Mouse (Mus musculus): ENCODE data around the gene Cenpf. TPM values are rescaled to one million over a fixed set of nuclear protein-coding genes. Genes with fewer than 3 reads are reported as not detected.

Gene Cenpf
- 57.2 and 72.6 TPM in 2 replicates for polyA plus RNA-seq (2014; fragmentation: Nextera tagmentation; extraction: Ambion mirVana)

DNA sequence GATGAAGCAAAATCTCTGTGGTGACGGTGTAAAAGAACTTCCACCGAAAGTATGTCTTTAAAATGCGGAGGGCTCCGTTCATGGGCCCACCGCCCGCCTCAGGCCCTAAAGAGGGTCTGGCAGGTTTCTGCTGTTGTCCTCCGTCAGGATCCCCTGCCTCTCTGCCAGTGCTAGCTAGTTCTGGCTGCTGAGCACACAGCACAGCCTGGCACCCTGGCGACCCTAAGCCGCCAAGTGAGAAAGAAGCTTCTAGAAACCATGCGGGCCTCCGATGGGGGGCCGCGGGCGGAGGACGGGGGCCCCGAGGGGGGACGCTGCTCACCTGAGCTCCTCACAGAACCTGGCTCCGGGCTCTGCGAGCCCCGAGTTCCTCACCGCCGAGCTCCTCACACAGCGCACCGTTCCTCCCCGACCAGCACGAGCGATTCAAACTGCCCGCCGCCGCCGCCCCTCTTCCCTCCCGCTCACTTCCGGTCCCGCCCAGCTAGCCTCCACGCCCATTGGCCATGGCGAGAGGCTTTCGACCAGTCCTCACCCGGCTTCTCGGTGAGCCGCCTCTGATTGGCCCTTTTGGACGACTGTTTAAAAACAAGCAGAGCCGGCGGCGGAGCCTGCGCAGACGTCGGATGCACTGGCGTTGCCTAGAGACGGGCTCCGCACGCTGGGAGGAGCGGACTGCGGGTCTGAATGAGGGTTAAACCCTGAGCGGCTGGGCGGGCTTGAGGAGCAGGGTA is at the start of gene Cenpf:
Gene Cenpf (minus strand): TSS at position 433 of the 734 bp plus-strand sequence.
- H3K4me1 ChIP-seq (ENCODE audit: control insufficient read depth, insufficient read depth, low read length): peaks cover 13% of the 10 kb centered on the region; the same call in 1 of the 2 replicates
- H3K27ac ChIP-seq (ENCODE audit: low read depth, low read length): peak within 1 kb of the TSS; percentile 68
- H3K27me3 ChIP-seq (ENCODE audit: control insufficient read depth, insufficient read depth, low read length): no peaks in the 10 kb centered on the region
- under 1% methylated on average over 55 of the region's 55 CpGs for WGBS (ENCODE audit: insufficient replicate concordance)
- H3K9ac ChIP-seq (ENCODE audit: low read depth, low read length): peak within 1 kb of the TSS; percentile 95
- H3K4me3 ChIP-seq (ENCODE audit: low read depth, low read length): peak within 1 kb of the TSS; percentile 89
- H3K9me3 ChIP-seq (replicated peaks; ENCODE audit: control insufficient read depth, low read length): no peaks in the 10 kb centered on the region
- H3K4me2 ChIP-seq: peak within 1 kb of the TSS; percentile 93
- peaks cover 15% of the 10 kb centered on the region for H3K36me3 ChIP-seq (ENCODE audit: control insufficient read depth, insufficient read depth, low read length)
- peak; percentile 100 for ATAC-seq (replicated peaks; ENCODE audit: insufficient number of reproducible peaks, low FRiP score, low TSS enrichment)

DNA sequence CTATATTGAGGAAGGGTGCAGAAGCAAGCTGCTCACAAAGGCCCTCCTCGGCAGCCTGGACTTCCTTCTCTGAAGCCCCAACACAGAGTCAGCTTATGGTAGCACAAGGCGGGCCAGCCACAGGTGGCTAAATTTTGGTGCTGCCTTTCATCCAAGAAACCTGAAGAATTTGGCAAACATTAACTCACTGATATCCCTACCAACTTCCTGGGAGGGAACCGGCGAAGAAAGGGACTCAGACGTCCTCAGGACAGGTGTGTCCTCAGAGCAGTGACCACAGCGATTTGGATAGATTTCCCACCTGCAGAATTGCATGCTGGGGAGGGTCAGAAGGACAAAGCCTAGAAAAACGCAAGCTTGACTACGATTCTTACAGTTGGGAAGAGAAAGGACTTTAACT is 44.3 kb upstream of the Cenpf start:
- H3K27me3 ChIP-seq (ENCODE audit: control insufficient read depth, insufficient read depth, low read length): no peaks in the 10 kb centered on the region
- WGBS (ENCODE audit: insufficient replicate concordance): 81% methylated on average over 8 of the region's 8 CpGs
- 0 out of 2 replicates have a peak, but pooled peaks cover 4% of the 10 kb centered on the region for H3K36me3 ChIP-seq (ENCODE audit: control insufficient read depth, insufficient read depth, low read length)
- no peak overlapping the region for H3K4me2 ChIP-seq
- ATAC-seq (replicated peaks; ENCODE audit: insufficient number of reproducible peaks, low FRiP score, low TSS enrichment): no peak
- no peak overlapping the region for H3K27ac ChIP-seq (ENCODE audit: low read depth, low read length)
- no peak overlapping the region for H3K4me3 ChIP-seq (ENCODE audit: low read depth, low read length)
- peaks cover 19% of the 10 kb centered on the region for H3K4me1 ChIP-seq (ENCODE audit: control insufficient read depth, insufficient read depth, low read length)
- H3K9ac ChIP-seq (ENCODE audit: low read depth, low read length): no peak overlapping the region
- H3K9me3 ChIP-seq (replicated peaks; ENCODE audit: control insufficient read depth, low read length): no peaks in the 10 kb centered on the region

DNA sequence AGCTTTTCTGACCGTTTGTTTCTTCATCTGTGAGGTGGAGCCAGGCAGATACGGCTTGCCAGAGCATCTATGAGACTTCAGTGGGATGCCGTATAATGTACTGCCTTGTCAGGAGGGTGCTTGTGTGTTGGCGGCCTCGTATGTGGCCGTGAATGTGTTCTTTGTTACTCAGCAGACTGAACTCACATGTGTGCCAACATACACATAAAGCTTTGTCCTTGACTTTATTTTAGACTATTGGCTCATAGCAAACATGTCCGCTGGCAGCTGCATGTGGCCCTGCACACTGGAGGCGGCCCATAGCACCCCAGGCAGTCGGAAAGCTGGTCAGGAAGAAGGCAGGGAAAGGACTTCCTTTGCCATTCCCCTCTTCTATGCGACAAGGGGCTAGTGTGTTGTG is 43.8 kb upstream of the Cenpf start:
- Histone ChIP-seq H3K4me2 (no peak overlapping the region), H3K4me1 (ENCODE audit: control insufficient read depth, insufficient read depth, low read length) (peaks cover 20% of the 10 kb centered on the region), H3K9me3 (replicated peaks; ENCODE audit: control insufficient read depth, low read length) (no peaks in the 10 kb centered on the region), H3K36me3 (ENCODE audit: control insufficient read depth, insufficient read depth, low read length) (0 out of 2 replicates have a peak, but pooled peaks cover 4% of the 10 kb centered on the region), H3K27me3 (ENCODE audit: control insufficient read depth, insufficient read depth, low read length) (no peaks in the 10 kb centered on the region), H3K4me3 (ENCODE audit: low read depth, low read length) (no peak overlapping the region), H3K9ac (ENCODE audit: low read depth, low read length) (no peak overlapping the region), H3K27ac (ENCODE audit: low read depth, low read length) (0 out of 2 replicates have a peak overlapping the region, but pooled peaks have one; percentile 15)
- ATAC-seq (replicated peaks; ENCODE audit: insufficient number of reproducible peaks, low FRiP score, low TSS enrichment): no peak
- WGBS (ENCODE audit: insufficient replicate concordance): 71% methylated on average over 10 of the region's 10 CpGs

DNA sequence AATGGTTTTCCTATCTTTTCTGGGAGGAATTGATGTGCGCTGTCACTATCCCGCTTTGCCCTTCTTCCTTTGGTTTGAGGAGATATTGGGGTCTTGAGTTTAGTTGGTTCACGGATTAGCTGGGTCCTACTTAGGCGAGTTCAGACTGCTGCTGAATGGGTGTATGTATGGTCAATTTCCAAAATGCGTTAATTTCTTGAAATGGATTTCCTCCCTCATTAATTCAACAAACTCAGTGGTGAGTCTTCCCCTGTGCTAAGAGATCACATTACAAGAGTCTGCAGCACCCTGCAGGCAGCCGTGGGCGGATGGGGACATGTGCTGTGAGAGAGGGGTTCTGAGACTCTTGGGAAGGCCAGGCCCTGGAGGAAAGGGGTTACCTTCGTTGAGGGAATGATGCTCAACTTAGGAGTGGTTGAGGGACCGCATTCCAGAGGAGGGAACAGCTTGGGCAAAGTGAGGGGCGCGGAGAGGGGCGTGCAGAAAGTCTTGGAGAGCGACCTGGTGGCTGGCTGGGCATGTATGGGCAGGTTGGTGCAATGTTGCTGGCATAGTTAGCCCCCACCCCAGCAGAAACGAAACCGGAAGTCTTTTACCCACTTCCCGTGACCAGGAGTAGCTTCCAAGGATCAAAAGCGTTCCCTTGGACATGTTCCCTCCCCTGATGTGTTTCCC is 41.4 kb upstream of the Cenpf start:
- Histone ChIP-seq H3K4me3 (ENCODE audit: low read depth, low read length) (peak overlapping the region; percentile 77), H3K27me3 (ENCODE audit: control insufficient read depth, insufficient read depth, low read length) (no peaks in the 10 kb centered on the region), H3K4me1 (ENCODE audit: control insufficient read depth, insufficient read depth, low read length) (peaks cover 20% of the 10 kb centered on the region), H3K4me2 (peak overlapping the region; percentile 91), H3K9me3 (replicated peaks; ENCODE audit: control insufficient read depth, low read length) (no peaks in the 10 kb centered on the region), H3K27ac (ENCODE audit: low read depth, low read length) (peak overlapping the region; percentile 92; the same call in 1 of the 2 replicates), H3K36me3 (ENCODE audit: control insufficient read depth, insufficient read depth, low read length) (0 out of 2 replicates have a peak, but pooled peaks cover 4% of the 10 kb centered on the region), H3K9ac (ENCODE audit: low read depth, low read length) (peak overlapping the region; percentile 88)
- WGBS (ENCODE audit: insufficient replicate concordance): 7% methylated on average over 17 of the region's 17 CpGs
- ATAC-seq (replicated peaks; ENCODE audit: insufficient number of reproducible peaks, low FRiP score, low TSS enrichment): no peak

DNA sequence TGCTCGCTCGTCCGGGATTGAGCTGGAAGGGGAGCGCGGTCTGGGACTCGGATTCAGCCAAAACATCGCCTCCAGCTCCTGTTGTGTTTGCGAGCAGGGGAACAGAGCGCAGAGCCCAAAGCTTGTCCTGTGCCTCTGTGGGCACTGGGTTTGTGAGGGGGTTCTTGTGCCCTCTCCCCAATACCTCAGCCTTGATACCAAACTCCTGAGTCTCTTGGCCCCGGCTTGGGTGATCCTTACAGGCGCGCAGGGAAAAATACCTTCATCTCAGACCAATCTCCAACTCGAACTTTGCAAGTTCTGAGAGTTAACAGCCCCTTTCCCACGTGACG is 40.9 kb upstream of the Cenpf start:
- H3K4me1 ChIP-seq (ENCODE audit: control insufficient read depth, insufficient read depth, low read length): peaks cover 20% of the 10 kb centered on the region
- H3K4me3 ChIP-seq (ENCODE audit: low read depth, low read length): peak overlapping the region; percentile 77
- peak overlapping the region; percentile 88 for H3K9ac ChIP-seq (ENCODE audit: low read depth, low read length)
- no peak for ATAC-seq (replicated peaks; ENCODE audit: insufficient number of reproducible peaks, low FRiP score, low TSS enrichment)
- 0% methylated on average over 15 of the region's 15 CpGs for WGBS (ENCODE audit: insufficient replicate concordance)
- no peaks in the 10 kb centered on the region for H3K27me3 ChIP-seq (ENCODE audit: control insufficient read depth, insufficient read depth, low read length)
- H3K27ac ChIP-seq (ENCODE audit: low read depth, low read length): peak overlapping the region; percentile 92
- no peaks in the 10 kb centered on the region for H3K9me3 ChIP-seq (replicated peaks; ENCODE audit: control insufficient read depth, low read length)
- H3K4me2 ChIP-seq: peak overlapping the region; percentile 91
- H3K36me3 ChIP-seq (ENCODE audit: control insufficient read depth, insufficient read depth, low read length): 0 out of 2 replicates have a peak, but pooled peaks cover 4% of the 10 kb centered on the region

DNA sequence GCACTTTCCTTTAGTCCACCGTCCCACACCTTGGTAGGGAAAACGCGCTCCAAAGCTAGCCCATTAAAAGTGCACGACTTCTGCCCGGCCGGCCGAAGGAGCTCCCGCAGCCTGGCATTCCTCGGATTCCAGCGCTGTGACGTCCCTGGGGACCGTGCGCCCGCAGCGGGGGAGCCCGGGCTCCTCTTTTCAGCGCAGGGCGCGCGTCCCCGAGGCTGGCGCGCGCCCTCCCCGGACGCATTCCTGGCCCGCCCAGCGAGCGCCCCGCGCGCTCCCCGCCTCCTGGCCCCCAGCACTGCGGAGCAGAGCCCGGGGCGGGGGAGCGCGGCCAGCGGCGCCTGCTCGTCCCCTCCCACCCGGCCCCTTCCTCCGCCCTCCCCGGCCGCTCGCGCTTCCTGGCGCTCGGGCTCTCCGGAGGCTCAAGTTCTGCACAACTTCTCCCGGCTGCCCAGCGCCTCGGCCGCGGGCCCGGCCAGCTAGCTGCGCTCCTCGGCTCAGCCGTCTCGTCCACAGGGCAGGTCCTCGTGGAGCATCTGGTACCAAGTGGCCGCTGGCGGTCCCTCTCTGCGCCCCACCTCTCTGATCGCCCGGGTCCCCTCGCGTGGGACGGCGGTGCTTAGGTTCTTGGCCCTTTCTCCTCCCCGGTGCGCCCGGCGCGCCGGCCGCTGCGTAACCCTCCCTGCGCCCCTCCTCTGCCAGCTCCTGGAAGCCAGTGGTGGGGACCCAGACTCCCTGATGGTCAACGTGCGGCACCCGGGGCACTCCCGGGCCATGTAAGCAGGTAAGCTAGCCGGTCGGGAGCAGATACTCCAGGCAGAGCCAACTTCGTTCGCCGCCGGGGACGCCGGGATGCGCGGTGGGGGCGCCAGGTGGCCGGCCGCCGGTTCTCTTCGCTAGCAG is 40.2 kb upstream of the Cenpf start, which contains the start of gene Ptpn14:
Gene Ptpn14 (plus strand): TSS at position 385 of the 900 bp plus-strand sequence.
- Histone ChIP-seq H3K4me1 (ENCODE audit: control insufficient read depth, insufficient read depth, low read length) (peaks cover 20% of the 10 kb centered on the region), H3K27ac (ENCODE audit: low read depth, low read length) (peak within 1 kb of the TSS; percentile 92), H3K9me3 (replicated peaks; ENCODE audit: control insufficient read depth, low read length) (no peaks in the 10 kb centered on the region), H3K36me3 (ENCODE audit: control insufficient read depth, insufficient read depth, low read length) (0 out of 2 replicates have a peak, but pooled peaks cover 4% of the 10 kb centered on the region), H3K4me2 (peak within 1 kb of the TSS; percentile 91), H3K4me3 (ENCODE audit: low read depth, low read length) (peak within 1 kb of the TSS; percentile 77), H3K27me3 (ENCODE audit: control insufficient read depth, insufficient read depth, low read length) (no peaks in the 10 kb centered on the region), H3K9ac (ENCODE audit: low read depth, low read length) (peak within 1 kb of the TSS; percentile 88)
- WGBS (ENCODE audit: insufficient replicate concordance): under 1% methylated on average over 79 of the region's 98 CpGs
- ATAC-seq (replicated peaks; ENCODE audit: insufficient number of reproducible peaks, low FRiP score, low TSS enrichment): peak; percentile 90

DNA sequence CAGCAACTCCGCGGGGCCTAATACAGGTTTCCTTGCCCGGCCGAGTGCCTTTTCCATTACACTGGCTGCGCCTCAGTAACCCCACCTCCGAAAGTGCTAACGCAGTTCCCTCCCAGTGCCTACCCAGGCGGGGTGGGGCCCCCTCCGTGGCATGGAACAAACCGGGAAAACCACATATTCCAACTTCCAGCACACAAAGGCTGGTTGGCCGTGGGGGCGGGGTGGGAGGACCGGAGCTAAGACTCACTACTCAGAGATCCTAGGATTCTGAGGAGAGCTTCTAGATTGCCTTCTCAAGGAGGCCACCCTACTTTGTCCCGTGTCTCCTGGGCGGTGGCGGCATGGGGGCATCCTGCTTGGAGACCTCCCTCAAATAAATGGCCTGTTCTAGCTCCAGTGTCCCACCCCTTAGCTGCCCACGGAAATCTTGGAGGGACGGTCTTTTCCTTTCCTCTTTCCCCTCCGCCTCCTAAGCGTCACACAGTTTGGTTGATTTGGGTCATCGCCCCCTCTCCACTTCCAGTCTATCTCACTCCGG is 39.5 kb upstream of the Cenpf start:
- Histone ChIP-seq H3K4me3 (ENCODE audit: low read depth, low read length) (peak overlapping the region; percentile 77), H3K27me3 (ENCODE audit: control insufficient read depth, insufficient read depth, low read length) (no peaks in the 10 kb centered on the region), H3K9ac (ENCODE audit: low read depth, low read length) (peak overlapping the region; percentile 72), H3K36me3 (ENCODE audit: control insufficient read depth, insufficient read depth, low read length) (0 out of 2 replicates have a peak, but pooled peaks cover 4% of the 10 kb centered on the region), H3K9me3 (replicated peaks; ENCODE audit: control insufficient read depth, low read length) (no peaks in the 10 kb centered on the region), H3K4me2 (peak overlapping the region; percentile 91), H3K4me1 (ENCODE audit: control insufficient read depth, insufficient read depth, low read length) (peaks cover 20% of the 10 kb centered on the region), H3K27ac (ENCODE audit: low read depth, low read length) (peak overlapping the region; percentile 92)
- WGBS (ENCODE audit: insufficient replicate concordance): 2% methylated on average over 22 of the region's 22 CpGs
- peak; percentile 49 for ATAC-seq (replicated peaks; ENCODE audit: insufficient number of reproducible peaks, low FRiP score, low TSS enrichment)

DNA sequence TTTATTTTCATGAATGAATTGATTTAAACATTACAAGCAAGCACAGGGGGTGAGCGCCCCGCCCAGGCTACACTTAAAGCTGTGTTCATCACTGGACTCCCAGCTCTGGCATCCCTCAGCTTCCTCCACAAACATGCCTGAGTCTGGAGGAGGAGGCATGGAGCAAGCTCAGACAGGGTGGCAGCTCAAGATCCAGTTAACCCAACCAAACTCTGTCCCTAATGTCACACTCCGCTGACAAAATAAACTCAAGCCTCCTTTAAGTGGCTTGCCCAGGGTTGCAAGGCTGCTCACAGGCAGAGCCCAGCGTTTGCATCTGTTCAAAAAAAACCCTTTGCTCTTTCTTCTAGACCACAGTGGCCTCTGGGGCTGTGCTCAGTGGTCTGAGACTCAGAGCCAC is 38.2 kb upstream of the Cenpf start:
- H3K9ac ChIP-seq (ENCODE audit: low read depth, low read length): no peak overlapping the region
- 68% methylated on average over 4 of the region's 4 CpGs for WGBS (ENCODE audit: insufficient replicate concordance)

More for the DNA sequence above, 38.2 kb upstream of the Cenpf start:
- Histone ChIP-seq H3K27me3 (ENCODE audit: control insufficient read depth, insufficient read depth, low read length) (no peaks in the 10 kb centered on the region), H3K4me3 (ENCODE audit: low read depth, low read length) (no peak overlapping the region), H3K4me1 (ENCODE audit: control insufficient read depth, insufficient read depth, low read length) (peaks cover 18% of the 10 kb centered on the region), H3K4me2 (no peak overlapping the region), H3K36me3 (ENCODE audit: control insufficient read depth, insufficient read depth, low read length) (no peaks in the 10 kb centered on the region), H3K27ac (ENCODE audit: low read depth, low read length) (no peak overlapping the region), H3K9me3 (replicated peaks; ENCODE audit: control insufficient read depth, low read length) (no peaks in the 10 kb centered on the region)
- no peak for ATAC-seq (replicated peaks; ENCODE audit: insufficient number of reproducible peaks, low FRiP score, low TSS enrichment)

Data from heart, embryonic 11.5 days (tissue).